Mouse (Mus musculus) mouse trophoblast stem cell (cell line): Measurements from ENCODE around the gene Gsta3.
"Not testable (repeated sequence)": the region's sequence is repeated elsewhere in the genome, so short reads cannot be mapped to it uniquely, and the experiment has no call there.

Source experiments
- in situ Hi-C, 2 experiments: fragments of 300-500 bp; cut with MseI, MboI; formaldehyde crosslinking; loops; 2 replicates in 1 of 2; 3 replicates in 1 of 2; pipeline ENCODE4 v1.15.1; 2025

Gene Gsta3

DNA sequence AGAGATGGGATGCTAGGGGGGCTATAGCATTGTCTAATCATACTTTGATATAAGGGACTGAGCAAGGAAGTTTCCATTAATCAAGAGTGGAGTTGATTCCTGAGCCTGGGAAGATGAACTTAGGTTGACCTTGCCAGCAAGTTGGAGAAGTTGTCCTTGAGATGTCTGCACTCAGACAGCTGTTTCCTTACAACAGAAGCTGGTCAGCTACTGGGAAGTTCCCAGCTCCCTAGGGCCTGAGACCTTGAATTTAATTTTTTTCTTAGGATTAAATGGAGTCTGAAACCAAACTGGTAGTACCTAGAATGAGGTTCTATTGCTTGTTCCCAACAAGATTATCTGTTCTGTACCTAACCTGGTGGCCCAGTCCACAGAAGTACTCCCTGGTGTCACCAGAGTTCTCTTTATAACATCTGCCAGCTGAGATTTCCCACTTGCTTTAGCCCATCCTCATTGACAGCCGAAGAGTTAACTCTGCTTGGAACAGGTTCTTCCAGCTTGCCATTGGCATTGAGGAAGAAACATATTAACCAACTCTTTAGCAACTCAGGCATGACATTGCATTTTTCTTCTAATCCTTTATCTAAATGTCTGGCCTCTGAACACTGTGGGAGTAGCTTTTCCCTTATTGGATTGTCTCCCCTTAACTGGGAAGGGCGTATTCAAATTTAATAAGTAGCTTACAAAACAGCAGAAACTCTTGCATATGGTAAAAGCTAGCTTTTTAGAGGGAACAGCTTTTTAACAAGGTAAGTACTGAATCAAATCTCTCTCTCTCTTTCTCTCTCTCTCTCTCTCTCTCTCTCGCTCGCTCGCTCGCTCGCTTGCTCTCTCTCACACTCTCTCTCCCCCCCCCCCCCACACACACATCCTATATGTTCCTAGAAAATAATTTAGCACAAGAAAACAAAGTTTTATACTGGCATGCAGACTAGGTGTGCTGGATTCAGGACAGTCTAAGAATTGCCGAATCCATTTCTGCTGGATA, at the start of gene Gsta3:
TSS of gene Gsta3 (plus strand) at position 679 of the 988 bp plus-strand sequence.
- in situ Hi-C loops, result no loop called here

GRCm38 (mm10) chr1:21206241-21206640, 34.1 kb upstream of the Gsta3 start:
- in situ Hi-C loops, result loop anchor here in 1 of 2 experiments (5.0 kb wide), 1 partner anchor 81 kb away; no protein-coding TSS in a partner anchor

- in situ Hi-C loops, result not testable (repeated sequence)
These were observed 26.9 kb upstream of the Gsta3 start for GRCm38 (mm10) chr1:21213537-21213936.

DNA sequence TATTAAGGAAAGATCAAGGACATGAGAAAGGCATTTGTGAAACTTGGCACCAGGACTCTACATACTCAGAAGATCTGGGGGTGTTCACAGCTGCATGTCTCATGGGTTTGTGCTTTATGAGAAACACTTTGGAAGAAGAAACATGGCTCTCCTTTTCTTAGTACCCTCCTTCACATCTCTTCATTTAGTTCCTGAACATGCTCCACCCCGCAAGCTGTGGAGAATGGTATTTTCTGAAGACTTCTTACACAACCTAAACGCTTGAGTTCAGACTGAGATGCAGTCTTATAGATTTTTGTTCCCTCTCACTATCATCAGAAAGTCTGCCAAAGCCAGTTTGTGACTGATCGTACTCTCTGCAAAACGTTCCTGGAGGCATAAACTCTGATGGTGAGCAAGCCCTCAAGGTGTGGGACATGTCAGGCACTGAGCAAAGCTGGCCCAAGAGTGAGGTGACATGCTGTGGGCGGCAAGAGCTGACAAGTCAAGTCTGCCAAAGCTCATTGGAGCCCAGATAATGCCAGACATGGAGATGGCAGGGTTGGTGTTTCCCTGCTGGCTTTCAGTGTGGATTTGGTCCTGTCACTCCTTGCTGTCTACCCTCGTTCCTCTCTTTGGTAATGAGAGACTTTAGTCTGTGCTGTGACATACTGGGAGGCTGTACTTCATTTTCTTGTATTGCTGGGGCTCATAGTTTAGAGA, 26.2 kb upstream of the Gsta3 start:
- in situ Hi-C loops, result not testable (repeated sequence)

DNA sequence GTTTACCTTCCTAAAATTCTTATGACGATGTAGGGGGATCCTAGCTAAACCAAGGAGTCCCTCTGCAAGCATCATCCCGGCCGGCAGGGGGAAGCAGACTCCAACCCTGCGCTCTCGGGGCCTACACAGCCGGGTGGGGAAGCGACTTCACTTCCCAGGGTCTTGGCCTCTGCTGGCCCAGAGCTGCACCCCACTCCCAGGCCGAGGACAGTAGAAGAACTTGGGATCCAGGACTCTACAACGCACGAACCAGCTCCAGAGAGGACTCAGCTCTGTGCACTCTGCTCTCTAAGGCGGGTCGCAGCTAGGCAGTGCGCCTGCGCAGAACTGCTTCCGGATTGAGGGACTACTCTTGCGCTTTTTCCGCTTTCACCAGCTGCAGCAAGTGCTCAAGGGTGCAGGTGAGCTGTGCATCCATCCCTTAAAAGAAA, 21.9 kb upstream of the Gsta3 start, which contains the start of gene Tmem14a:
TSS of gene Tmem14a (plus strand) at position 87 of the 431 bp plus-strand sequence.
- in situ Hi-C loops, result loop anchor here in 1 of 2 experiments (5.0 kb wide), 1 partner anchor 54 kb away; no protein-coding TSS in a partner anchor

DNA sequence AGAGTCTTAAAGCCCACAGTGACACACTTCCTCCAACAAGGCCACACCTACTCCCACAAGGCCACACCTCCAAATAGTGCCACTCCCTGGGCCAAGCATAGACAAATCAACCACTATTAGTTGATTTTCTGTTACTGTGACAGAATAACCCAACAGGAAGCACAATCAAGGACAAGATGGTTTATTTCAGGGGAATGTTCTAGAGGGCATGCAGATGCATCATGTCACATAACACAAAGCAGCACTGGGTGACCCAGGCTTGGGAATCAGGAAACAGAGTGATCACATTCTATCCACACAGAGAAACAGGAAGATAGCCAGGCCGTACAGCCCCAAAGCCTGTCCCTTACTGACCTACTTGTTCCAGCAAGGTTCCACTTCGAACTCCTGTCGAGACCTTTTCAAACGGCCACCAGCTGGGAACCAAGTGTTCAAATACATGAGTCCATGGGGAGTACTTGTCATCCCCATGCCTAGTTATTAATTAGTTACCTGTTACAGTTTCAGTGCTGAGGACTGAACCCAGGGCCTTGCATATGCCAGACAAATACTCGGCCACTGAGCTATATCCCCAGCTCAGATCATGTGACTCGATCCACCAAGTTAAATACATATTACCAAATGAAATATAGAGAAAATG, 12.5 kb upstream of the Gsta3 start:
- in situ Hi-C loops, result no loop called here

GRCm38 (mm10) chr1:21228740-21229722, 11.4 kb upstream of the Gsta3 start:
- in situ Hi-C loops, result not testable (repeated sequence)

GRCm38 (mm10) chr1:21230376-21230775, 10.0 kb upstream of the Gsta3 start:
- in situ Hi-C loops, result no loop called here

GRCm38 (mm10) chr1:21231744-21232464, 8.5 kb upstream of the Gsta3 start:
- in situ Hi-C loops, result no loop called here

DNA sequence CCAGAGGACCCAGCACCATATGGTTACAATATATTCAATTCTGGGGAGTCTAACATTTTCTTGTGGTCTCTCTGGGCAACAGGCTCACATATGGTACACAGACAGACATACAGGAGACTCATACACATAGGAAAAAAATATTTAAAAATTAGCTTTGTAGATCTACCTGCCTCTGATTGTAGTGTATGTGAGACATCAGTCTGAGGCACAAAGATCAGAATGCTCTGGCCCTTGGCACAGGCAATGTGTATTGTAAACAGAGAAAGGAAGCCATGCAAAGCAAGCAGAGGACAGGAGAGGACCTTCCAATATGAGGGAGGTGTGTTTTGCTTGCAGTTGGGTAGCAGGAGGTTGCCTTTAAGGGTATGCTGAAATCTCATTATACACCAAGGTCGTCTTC, 7.9 kb upstream of the Gsta3 start:
- in situ Hi-C loops, result no loop called here

DNA sequence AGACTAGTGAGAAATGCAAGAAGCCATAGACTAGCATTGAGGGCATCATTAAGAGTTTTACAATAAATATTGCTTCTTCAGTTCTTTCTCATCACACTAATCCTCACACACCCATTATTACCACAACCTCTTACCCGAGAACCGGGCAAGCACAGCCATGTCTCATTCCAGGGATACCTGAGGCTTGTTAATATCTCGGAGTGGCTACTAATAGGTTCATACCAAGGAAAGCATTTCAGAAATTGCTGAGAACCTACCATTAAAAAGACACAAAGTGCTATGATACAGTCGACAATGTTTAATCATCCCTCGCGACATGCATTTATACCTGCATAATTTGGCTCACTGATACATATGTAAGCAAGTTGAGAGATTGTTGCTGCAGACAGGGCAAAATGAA, 5.0 kb upstream of the Gsta3 start:
- in situ Hi-C loops, result no loop called here

- in situ Hi-C loops, result no loop called here
These were observed 707 bp downstream of the Gsta3 start for GRCm38 (mm10) chr1:21241096-21241495.

DNA sequence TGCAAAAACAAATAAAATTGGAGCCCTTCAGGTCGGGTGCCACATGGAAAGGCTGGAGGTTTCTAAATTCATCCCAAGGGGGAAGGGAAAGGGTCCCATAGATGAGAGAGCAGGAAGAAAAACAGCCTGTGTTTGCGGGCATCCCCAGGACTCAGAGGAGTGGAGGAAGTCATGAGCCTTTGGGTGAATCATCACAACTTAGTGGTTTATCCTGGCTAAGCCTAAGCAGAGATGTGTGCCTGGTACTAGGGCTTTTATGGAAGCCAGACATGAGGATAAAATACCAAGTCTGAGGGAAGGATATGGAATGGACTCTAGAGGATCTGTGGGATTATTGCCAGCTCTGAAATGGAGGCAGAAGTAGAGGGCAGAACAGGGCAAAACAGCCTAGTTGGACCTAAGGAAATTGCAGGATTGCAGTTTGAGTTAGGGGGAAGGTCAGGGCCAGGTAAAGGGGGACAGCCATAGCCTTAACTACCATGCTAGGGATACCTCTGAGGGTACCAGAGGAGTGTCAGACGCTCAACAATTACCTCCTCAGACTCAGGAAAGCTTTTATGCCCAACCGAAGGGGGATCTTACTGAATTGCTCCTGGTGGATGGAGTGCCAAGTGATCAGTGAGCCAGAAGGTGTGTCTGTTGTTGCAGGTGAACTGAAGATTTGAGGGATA, 4.0 kb downstream of the Gsta3 start:
- in situ Hi-C loops, result no loop called here

DNA sequence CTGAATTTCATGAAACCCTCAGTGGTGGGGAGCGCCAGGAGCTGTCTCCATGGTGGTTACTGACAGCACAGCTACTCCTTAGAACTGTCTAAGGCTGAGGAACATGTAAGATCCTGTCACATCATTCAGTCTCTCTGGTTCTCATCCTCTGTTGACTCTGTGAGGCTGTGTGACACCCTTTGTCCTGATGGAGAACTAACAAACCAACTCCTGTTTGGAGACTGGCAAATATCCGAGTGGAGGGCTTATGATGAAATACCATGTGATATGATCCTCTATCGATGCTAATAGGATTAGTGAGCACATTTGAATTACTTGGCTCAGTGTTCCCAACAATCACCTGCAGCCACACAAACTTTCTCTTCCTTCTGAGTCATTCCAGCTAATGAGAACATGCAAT, 5.7 kb downstream of the Gsta3 start:
- in situ Hi-C loops, result no loop called here

GRCm38 (mm10) chr1:21247896-21248295, 7.5 kb downstream of the Gsta3 start:
- in situ Hi-C loops, result no loop called here

- in situ Hi-C loops, result no loop called here
These were observed 8.4 kb downstream of the Gsta3 start for GRCm38 (mm10) chr1:21248560-21249390.

DNA sequence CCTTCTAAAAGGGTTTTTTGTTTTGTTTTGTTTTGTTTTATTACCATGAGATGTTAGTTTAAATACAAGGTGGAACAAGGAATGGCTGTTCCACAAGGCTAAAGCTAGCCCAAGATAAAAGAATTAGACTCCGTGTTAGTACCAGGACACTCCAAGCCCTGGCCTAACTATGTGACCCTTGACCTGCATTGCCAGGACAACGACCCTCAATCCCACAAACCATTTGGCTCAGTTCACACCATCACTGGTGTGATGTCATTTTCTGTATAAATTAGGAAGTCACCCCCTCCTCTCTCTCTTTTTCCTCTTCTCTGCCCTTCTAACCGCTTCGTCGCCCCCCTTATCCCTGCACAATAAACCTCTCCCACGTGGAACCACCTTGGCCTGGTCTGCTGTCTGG, 11.3 kb downstream of the Gsta3 start:
- in situ Hi-C loops, result no loop called here

DNA sequence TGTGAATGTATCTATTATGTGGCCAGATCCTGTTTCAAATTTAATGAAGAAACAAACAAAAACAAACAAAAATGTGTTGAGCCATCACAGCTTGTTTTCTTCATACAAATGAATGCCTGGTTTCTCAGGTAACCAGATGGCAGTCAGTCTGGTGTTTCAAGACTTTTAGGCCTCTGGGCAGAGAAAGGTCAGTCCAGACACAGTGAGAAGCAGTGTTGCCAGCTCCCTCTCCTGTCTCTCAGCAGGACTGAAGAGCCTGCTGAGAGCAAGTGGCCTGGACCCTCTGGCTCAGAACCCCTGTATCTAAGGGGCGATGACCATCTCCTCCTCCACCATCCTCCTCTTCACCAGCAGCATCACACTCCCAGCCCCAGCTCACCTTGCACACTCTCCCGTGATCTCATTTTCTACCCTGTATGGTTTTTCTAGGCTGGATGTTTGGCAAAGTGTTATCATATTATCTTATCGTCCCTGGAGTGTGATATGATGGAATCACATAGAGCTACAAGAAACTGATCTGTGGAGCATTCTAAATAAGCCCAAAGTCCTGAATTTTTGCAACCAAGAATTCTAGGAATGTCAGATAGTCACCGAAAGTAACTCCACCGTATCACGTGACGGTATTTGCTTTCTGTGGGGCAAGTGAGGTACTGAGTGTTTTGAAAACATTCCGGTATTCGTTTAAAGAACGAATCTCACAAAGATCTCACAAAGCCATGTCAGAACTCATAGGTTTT, 12.3 kb downstream of the Gsta3 start:
- in situ Hi-C loops, result no loop called here
